Mouse (Mus musculus) stomach, postnatal 0 days (tissue): ENCODE results near the gene Oaf. TPM values are rescaled to one million over a fixed set of nuclear protein-coding genes. Genes with fewer than 3 reads are reported as not detected.
A peak's percentile ranks its signal among the peaks of the same experiment; 100 is the strongest.

Experiments
- ATAC-seq: fragments of 200-750 bp; cut with Nextera tagmentation; 2 replicates; pipeline ENCODE4 v1.8.0; 2017; ENCODE audit not compliant: low FRiP score, low TSS enrichment
- DNase-seq: peaks from one replicate; pipeline ENCODE4 v3.0.0-alpha.2; 2016; ENCODE audit warnings: low spot score
- H3K27ac ChIP-seq: fragments of 300-500 bp; sonication (generic); replicated peaks from 2 replicates; pipeline ENCODE4 v1.5.1; 2014; ENCODE audit warnings: mild to moderate bottlenecking, control low read depth
- H3K27me3 ChIP-seq: fragments of 300-500 bp; sonication (generic); 2 replicates; pipeline ENCODE4 v1.6.1; 2014; ENCODE audit warnings: low read length; ENCODE audit not compliant: control insufficient read depth, insufficient read depth
- H3K36me3 ChIP-seq: fragments of 300-500 bp; sonication (generic); 2 replicates; pipeline ENCODE4 v1.6.1; 2014; ENCODE audit warnings: low read length, mixed read lengths; ENCODE audit not compliant: control insufficient read depth, insufficient read depth
- H3K4me1 ChIP-seq: fragments of 300-500 bp; sonication (generic); replicated peaks from 2 replicates; pipeline ENCODE4 v1.6.1; 2014; ENCODE audit warnings: antibody characterized with exemption; ENCODE audit not compliant: control insufficient read depth, insufficient read depth
- H3K4me2 ChIP-seq: fragments of 300-500 bp; sonication (generic); replicated peaks from 2 replicates; pipeline ENCODE4 v1.6.1; 2014; ENCODE audit warnings: low read depth, mild to moderate bottlenecking, control low read depth, moderate library complexity
- H3K4me3 ChIP-seq: fragments of 300-500 bp; sonication (generic); 2 replicates; pipeline ENCODE4 v1.5.1; 2014; ENCODE audit warnings: low read depth, low read length, control low read depth
- H3K9ac ChIP-seq: fragments of 300-500 bp; sonication (generic); 2 replicates; pipeline ENCODE4 v1.6.1; 2014; ENCODE audit warnings: mild to moderate bottlenecking, low read length, control low read depth, mixed read lengths
- H3K9me3 ChIP-seq: fragments of 300-500 bp; sonication (generic); 2 replicates; pipeline ENCODE4 v1.6.1; 2016; ENCODE audit warnings: low read length; ENCODE audit not compliant: control insufficient read depth
- CTCF ChIP-seq: IDR thresholded peaks from 2 replicates; pipeline ENCODE4 v1.5.1; 2016; ENCODE audit warnings: antibody characterized with exemption, low read depth, mild to moderate bottlenecking, moderate library complexity
- EP300 ChIP-seq: optimal IDR thresholded peaks from 2 replicates; pipeline ENCODE3; 2016; ENCODE audit warnings: antibody characterized with exemption
- WGBS: fragments of 180-500 bp; shearing (Covaris S2); extraction: QIAGEN DNeasy Blood & Tissue Kit; methylation state at CpG from one replicate; pipeline ENCODE4 v1.1.7; 2014; 5-methylcytosine and 5-hydroxymethylcytosine counted together
- polyA plus RNA-seq: library from polyadenylated mRNA; unstranded; fragments of >200 nt; fragmentation: Nextera tagmentation; extraction: Ambion mirVana; gene quantifications from 2 replicates; pipeline ENCODE4 v1.2.1, GENCODE M21; 2015

Oaf gene
- polyA plus RNA-seq, 1 experiment from 2014 or later, result 31.9 TPM

- DNase-seq (no peak), ATAC-seq (no peak)
- Histone ChIP-seq H3K9me3 (no peaks in the 10 kb centered on the region), H3K4me3 (no peak overlapping the region), H3K36me3 (no peaks in the 10 kb centered on the region), H3K27me3 (no peaks in the 10 kb centered on the region), H3K9ac (no peak overlapping the region), H3K4me2 (no peak overlapping the region), H3K4me1 (peaks cover 11% of the 10 kb centered on the region), H3K27ac (no peak overlapping the region)
- TF ChIP-seq EP300 (no peak), CTCF (no peak)
- WGBS, result 80% methylated on average over 8 of the region's 8 CpGs
These were observed 2.3 kb upstream of the Oaf start for GRCm38 (mm10) chr9:43241970-43242369.

GRCm38 (mm10) chr9:43241291-43241690, 1.6 kb upstream of the Oaf start:
- no peaks in the 10 kb centered on the region for H3K27me3 ChIP-seq
- no peak overlapping the region for H3K27ac ChIP-seq
- DNase-seq (no peak), ATAC-seq (no peak)
- WGBS, result 39% methylated on average over 4 of the region's 4 CpGs
- no peaks in the 10 kb centered on the region for H3K9me3 ChIP-seq
- peaks cover 14% of the 10 kb centered on the region for H3K4me1 ChIP-seq
- no peaks in the 10 kb centered on the region for H3K36me3 ChIP-seq
- H3K9ac ChIP-seq, result no peak overlapping the region
- TF ChIP-seq EP300 (no peak), CTCF (no peak)
- H3K4me3 ChIP-seq, result no peak overlapping the region
- H3K4me2 ChIP-seq, result no peak overlapping the region

- no peaks in the 10 kb centered on the region for H3K9me3 ChIP-seq
- TF ChIP-seq CTCF (no peak), EP300 (no peak)
- ATAC-seq (no peak), DNase-seq (no peak)
- H3K36me3 ChIP-seq, result no peaks in the 10 kb centered on the region
- peak overlapping the region; percentile 83 for H3K4me2 ChIP-seq
- H3K4me1 ChIP-seq, result peaks cover 14% of the 10 kb centered on the region
- WGBS, result 55% methylated on average over 2 of the region's 2 CpGs
- peak overlapping the region; percentile 79; the same call in 1 of the 2 replicates for H3K9ac ChIP-seq
- H3K27me3 ChIP-seq, result no peaks in the 10 kb centered on the region
- peak overlapping the region; percentile 91 for H3K27ac ChIP-seq
- no peak overlapping the region for H3K4me3 ChIP-seq
These were observed 836 bp upstream of the Oaf start for GRCm38 (mm10) chr9:43240594-43240900.

GRCm38 (mm10) chr9:43238631-43239545, 823 bp downstream of the Oaf start:
- Histone ChIP-seq H3K9me3 (no peaks in the 10 kb centered on the region), H3K4me3 (peak overlapping the region; percentile 79), H3K27ac (peak overlapping the region; percentile 91), H3K4me1 (peaks cover 14% of the 10 kb centered on the region), H3K9ac (peak overlapping the region; percentile 79), H3K36me3 (no peaks in the 10 kb centered on the region), H3K27me3 (no peaks in the 10 kb centered on the region), H3K4me2 (peak overlapping the region; percentile 83)
- WGBS, result 2% methylated on average over 51 of the region's 51 CpGs
- TF ChIP-seq EP300, result no peak
- no peak for TF ChIP-seq CTCF
- ATAC-seq (peak; percentile 17; the same call in 1 of the 2 replicates), DNase-seq (no peak)

GRCm38 (mm10) chr9:43238167-43238566, 1.5 kb downstream of the Oaf start:
- Histone ChIP-seq H3K4me1 (peaks cover 14% of the 10 kb centered on the region), H3K4me3 (peak overlapping the region; percentile 79), H3K9ac (peak overlapping the region; percentile 79), H3K27me3 (no peaks in the 10 kb centered on the region), H3K4me2 (peak overlapping the region; percentile 83), H3K36me3 (no peaks in the 10 kb centered on the region), H3K27ac (no peak overlapping the region), H3K9me3 (no peaks in the 10 kb centered on the region)
- no peak for ATAC-seq
- DNase-seq, result no peak
- TF ChIP-seq EP300 (no peak), CTCF (no peak)
- 38% methylated on average over 2 of the region's 2 CpGs for WGBS

- no peak for ATAC-seq
- peak overlapping the region; percentile 83 for H3K4me2 ChIP-seq
- no peak for DNase-seq
- no peaks in the 10 kb centered on the region for H3K27me3 ChIP-seq
- WGBS, result 38% methylated on average over 7 of the region's 7 CpGs
- H3K4me3 ChIP-seq, result peak overlapping the region; percentile 79; the same call in 1 of the 2 replicates
- TF ChIP-seq CTCF (no peak), EP300 (no peak)
- H3K36me3 ChIP-seq, result no peaks in the 10 kb centered on the region
- peaks cover 17% of the 10 kb centered on the region for H3K4me1 ChIP-seq
- H3K9me3 ChIP-seq, result no peaks in the 10 kb centered on the region
- H3K9ac ChIP-seq, result no peak overlapping the region
- H3K27ac ChIP-seq, result no peak overlapping the region
These were observed 2.5 kb downstream of the Oaf start for GRCm38 (mm10) chr9:43237111-43237775.
